In the genomic region with DNA sequence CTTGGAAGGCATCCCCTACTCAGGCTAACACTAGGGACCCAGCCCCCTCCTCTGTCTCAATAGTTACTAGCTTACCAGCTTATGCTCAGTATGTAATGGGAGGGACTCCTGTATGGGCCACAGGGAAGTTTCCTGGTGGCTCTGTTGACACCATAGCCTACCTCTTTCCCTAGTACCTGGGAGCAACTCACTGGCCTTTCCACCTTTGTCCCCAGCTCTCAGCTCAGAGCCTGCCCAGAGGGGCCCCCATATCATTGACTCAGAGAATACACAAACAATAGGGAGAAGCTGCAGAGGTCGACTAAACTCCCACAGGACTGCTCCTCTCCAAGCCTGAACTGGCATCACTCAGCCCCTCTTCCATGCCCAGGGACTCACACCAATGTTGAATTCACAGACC, we compare ENCODE assay signal across 24 mouse cellular contexts.
"Had no signal": no experiment of that assay in that cellular context is flagged by ENCODE, and none has a peak within 500 bp of the region (broad histone marks: within the 10 kb centered on the region; RNA-seq: fewer than 3 reads in every experiment).

No protein-coding gene starts in this region.

- H3K4me2 ChIP-seq: heart, embryonic 12.5 days; hindbrain, embryonic 12.5 days; hindbrain, embryonic 14.5 days; kidney, embryonic 15.5 days; limb, embryonic 12.5 days had no signal

- H3K9me3 ChIP-seq: heart, embryonic 10.5 days; heart, embryonic 12.5 days; hindbrain, embryonic 12.5 days; kidney, embryonic 15.5 days; limb, embryonic 10.5 days; limb, embryonic 12.5 days had no signal

- ATAC-seq: hindbrain, embryonic 16.5 days; inflammation-experienced regulatory T-cells, adult 6 months had no signal

- H3K27ac ChIP-seq: gastrocnemius, adult 2 months; heart, embryonic 10.5 days; hindbrain, embryonic 10.5 days; hindbrain, embryonic 12.5 days; hindbrain, embryonic 14.5 days; kidney, embryonic 15.5 days; kidney, postnatal 0 days; layer of hippocampus, adult 2 months; left cerebral cortex, adult 2 months; limb, embryonic 10.5 days; limb, embryonic 12.5 days had no signal

- DNase-seq: gastrocnemius, adult 2 months; gastrocnemius, postnatal 10 days; gastrocnemius, postnatal 25 days; heart, adult 18-20 months; heart, postnatal 10 days; heart, postnatal 4 days; kidney, adult 11 months; kidney, adult 2 months; kidney, adult 9 months; kidney, postnatal 25 days; kidney, postnatal 4 days had no signal

- H3K4me3 ChIP-seq: gastrocnemius, adult 2 months; heart, embryonic 10.5 days; heart, embryonic 12.5 days; hindbrain, embryonic 10.5 days; hindbrain, embryonic 12.5 days; kidney, embryonic 15.5 days; layer of hippocampus, adult 2 months; left cerebral cortex, adult 2 months; limb, embryonic 10.5 days; limb, embryonic 12.5 days had no signal

- H3K4me1 ChIP-seq: hindbrain, embryonic 12.5 days; kidney, embryonic 15.5 days; limb, embryonic 10.5 days; limb, embryonic 12.5 days had no signal

- H3K36me3 ChIP-seq: heart, embryonic 10.5 days; heart, embryonic 12.5 days; hindbrain, embryonic 10.5 days; hindbrain, embryonic 12.5 days; kidney, embryonic 15.5 days; limb, embryonic 10.5 days; limb, embryonic 12.5 days had no signal

- H3K9ac ChIP-seq: heart, embryonic 12.5 days; hindbrain, embryonic 12.5 days; hindbrain, embryonic 14.5 days; kidney, embryonic 15.5 days; limb, embryonic 12.5 days had no signal
